Mouse (Mus musculus) forebrain, embryonic 11.5 days (tissue): ENCODE data around the gene Grhl3. TPM values are rescaled to one million over a fixed set of nuclear protein-coding genes. Genes with fewer than 3 reads are reported as not detected.

Experiments used
- microRNA-seq: library from miRNA; unstranded; fragments of <30 nt; microRNA quantifications from one replicate; pipeline ENCODE4, GENCODE M21; 2016; ENCODE audit not compliant: insufficient number of aligned reads
- polyA plus RNA-seq: library from polyadenylated mRNA; unstranded; fragments of >200 nt; fragmentation: Nextera tagmentation; extraction: Ambion mirVana; gene quantifications from 2 replicates; pipeline ENCODE4 v1.2.1, GENCODE M21; 2014

Grhl3 gene
- polyA plus RNA-seq, 1 experiment from 2014 or later = 3.9 TPM

Small RNA genes lying within 50 kb of the gene (microRNA-seq; reads per million reads assigned to microRNA genes)
- not detected for gene Gm25317

Other genes starting within 250 kb of the Grhl3 start
- 212 and 241 TPM in 2 replicates for gene Srrm1, start 220.3 kb downstream of the Grhl3 start, polyA plus RNA-seq
- gene Ncmap, start 175.4 kb downstream of the Grhl3 start, polyA plus RNA-seq = 0.20 and 0.43 TPM in 2 replicates
- gene Rcan3, start 139.8 kb downstream of the Grhl3 start, polyA plus RNA-seq = 12.7 and 14.1 TPM in 2 replicates
- gene Stpg1, start 78.8 kb downstream of the Grhl3 start, polyA plus RNA-seq = 0.35 and 0.44 TPM in 2 replicates
- 3.0 and 3.2 TPM in 2 replicates for gene Nipal3, start 78.6 kb downstream of the Grhl3 start, polyA plus RNA-seq
- 0.32 and 0.59 TPM in 2 replicates for gene Ifnlr1, start 112.7 kb upstream of the Grhl3 start, polyA plus RNA-seq
- gene Il22ra1, start 154.5 kb upstream of the Grhl3 start, polyA plus RNA-seq = not detected in 2 replicates
- gene Myom3, start 186.1 kb upstream of the Grhl3 start, polyA plus RNA-seq = 0.17 TPM in 1 of 2 replicates, not detected in the other